Mouse (Mus musculus) small intestine, adult 2 months (tissue): Measurements from ENCODE around the gene Mylip.

ENCODE experiments used
- CTCF ChIP-seq: fragments of 200-500 bp; IDR thresholded peaks from 2 replicates; pipeline ENCODE4 v1.5.1; 2012; ENCODE audit warnings: low read depth, mild to moderate bottlenecking, control low read depth, inconsistent platforms, low read length, moderate library complexity, mixed read lengths; ENCODE audit not compliant: insufficient replicate concordance, insufficient read length; ENCODE audit errors: extremely low read depth
- POLR2A ChIP-seq: fragments of 200-500 bp; IDR thresholded peaks from 2 replicates; pipeline ENCODE4 v1.6.1; 2012; ENCODE audit warnings: low read depth, mild to moderate bottlenecking, control low read depth, inconsistent platforms, low read length, moderate library complexity

GRCm38 (mm10) chr13:45388889-45389288, 653 bp upstream of the Mylip start:
- TF ChIP-seq CTCF (no peak), POLR2A (no peak)
